Mouse (Mus musculus): ENCODE measurements around the gene 3110001I22Rik. TPM values are rescaled to one million over a fixed set of nuclear protein-coding genes. Genes with fewer than 3 reads are reported as not detected.

3110001I22Rik gene
- polyA plus RNA-seq, 1 experiment from 2014 or later: 3.0 TPM

DNA sequence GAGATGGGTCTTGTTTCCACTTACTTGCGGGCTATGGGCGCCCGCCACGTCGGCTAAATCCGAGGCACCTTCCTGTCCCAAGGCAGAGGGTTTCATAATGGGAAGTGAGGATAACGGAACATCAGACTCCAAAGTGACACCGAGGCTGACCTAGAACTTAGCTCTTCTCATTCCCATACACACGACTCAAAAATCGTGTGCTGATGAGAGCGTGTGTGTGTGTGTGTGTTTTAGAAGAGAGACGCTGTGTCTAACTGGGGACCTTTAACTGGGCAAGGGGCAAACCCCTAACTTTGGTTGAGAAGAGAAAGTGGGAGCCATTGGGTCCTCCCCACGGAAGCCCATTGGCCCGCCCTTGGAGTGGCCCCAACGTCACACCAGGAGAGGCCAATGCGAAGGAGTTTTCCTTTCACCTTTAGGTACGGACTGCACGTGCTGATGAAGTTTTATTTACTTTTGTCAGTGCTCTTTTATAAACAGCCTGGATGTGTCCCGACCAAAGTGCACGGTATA, 713 bp downstream of the 3110001I22Rik start:
- Histone ChIP-seq H3K9ac (ENCODE audit: low read length) (peak overlapping the region; percentile 93), H3K4me1 (replicated peaks; ENCODE audit: control insufficient read depth, insufficient read depth) (no peaks in the 10 kb centered on the region; the same call in 1 of the 2 replicates), H3K9me3 (ENCODE audit: control insufficient read depth, low read length) (no peaks in the 10 kb centered on the region), H3K27me3 (ENCODE audit: control insufficient read depth, insufficient read depth, low read length) (no peaks in the 10 kb centered on the region), H3K4me3 (ENCODE audit: low read depth, low read length) (peak overlapping the region; percentile 95), H3K4me2 (replicated peaks; ENCODE audit: low read depth) (peak overlapping the region; percentile 78), H3K27ac (replicated peaks) (peak overlapping the region; percentile 94), H3K36me3 (ENCODE audit: control insufficient read depth, insufficient read depth, low read length) (peaks cover 3% of the 10 kb centered on the region; the same call in 1 of the 2 replicates)
- ATAC-seq (ENCODE audit: low FRiP score, low TSS enrichment) (peak; percentile 77), DNase-seq (ENCODE audit: low spot score) (peak; percentile 87)
- WGBS: under 1% methylated on average over 20 of the region's 20 CpGs
- TF ChIP-seq CTCF (IDR thresholded peaks at IDR 0.05; ENCODE audit: low read depth) (no peak), EP300 (optimal IDR thresholded peaks at IDR 0.05) (no peak)

DNA sequence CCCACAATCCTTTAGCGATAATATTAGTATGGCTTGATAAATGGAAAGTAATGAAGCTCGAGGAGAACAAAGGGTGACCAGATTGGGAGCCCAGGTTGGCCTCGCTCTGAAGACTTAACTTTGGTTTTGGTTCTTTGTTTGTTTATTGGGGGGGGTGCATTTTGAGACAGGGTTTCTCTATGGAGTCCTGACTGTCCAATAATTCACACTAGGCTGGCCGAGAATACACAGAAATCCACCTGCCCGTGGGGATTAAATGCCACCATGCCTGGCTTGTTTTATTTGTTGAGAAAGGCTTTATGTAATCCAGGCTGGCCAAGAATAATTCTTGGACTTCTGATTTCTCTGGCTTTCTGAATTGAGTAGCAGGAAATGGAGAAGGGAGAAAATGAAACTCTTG, 1.4 kb downstream of the 3110001I22Rik start:
- H3K36me3 ChIP-seq (ENCODE audit: control insufficient read depth, insufficient read depth, low read length): peaks cover 3% of the 10 kb centered on the region; the same call in 1 of the 2 replicates
- H3K4me1 ChIP-seq (replicated peaks; ENCODE audit: control insufficient read depth, insufficient read depth): no peaks in the 10 kb centered on the region; the same call in 1 of the 2 replicates
- no peak for TF ChIP-seq CTCF (IDR thresholded peaks at IDR 0.05; ENCODE audit: low read depth)
- TF ChIP-seq EP300 (optimal IDR thresholded peaks at IDR 0.05): no peak
- H3K4me2 ChIP-seq (replicated peaks; ENCODE audit: low read depth): peak overlapping the region; percentile 78
- DNase-seq (ENCODE audit: low spot score) (no peak), ATAC-seq (ENCODE audit: low FRiP score, low TSS enrichment) (no peak)
- no peak overlapping the region for H3K27ac ChIP-seq (replicated peaks)
- H3K9ac ChIP-seq (ENCODE audit: low read length): no peak overlapping the region
- 70% methylated on average over 5 of the region's 5 CpGs for WGBS
- no peaks in the 10 kb centered on the region for H3K9me3 ChIP-seq (ENCODE audit: control insufficient read depth, low read length)
- no peak overlapping the region for H3K4me3 ChIP-seq (ENCODE audit: low read depth, low read length)
- no peaks in the 10 kb centered on the region for H3K27me3 ChIP-seq (ENCODE audit: control insufficient read depth, insufficient read depth, low read length)

DNA sequence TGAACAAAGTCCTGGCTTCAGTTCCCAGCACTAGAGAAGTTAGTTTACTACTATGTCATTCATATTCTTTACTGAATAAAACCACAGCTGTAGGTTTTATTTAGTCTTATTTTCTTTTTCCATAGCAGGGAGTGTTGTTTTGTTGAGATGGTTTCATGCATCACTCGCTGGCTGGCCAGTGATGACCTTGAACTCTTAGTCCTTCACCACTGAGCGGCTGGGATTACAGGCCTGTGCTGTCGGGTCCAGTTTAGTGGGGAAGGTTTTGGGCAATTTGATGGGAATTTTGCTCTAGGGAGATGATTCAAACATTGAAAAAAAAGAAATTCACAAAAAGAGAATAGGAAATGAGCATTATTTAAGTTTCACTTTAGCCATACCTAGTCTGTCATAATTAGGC, 2.8 kb downstream of the 3110001I22Rik start:
- no peak for DNase-seq (ENCODE audit: low spot score)
- Histone ChIP-seq H3K4me2 (replicated peaks; ENCODE audit: low read depth) (no peak overlapping the region), H3K4me3 (ENCODE audit: low read depth, low read length) (no peak overlapping the region), H3K9ac (ENCODE audit: low read length) (no peak overlapping the region), H3K27me3 (ENCODE audit: control insufficient read depth, insufficient read depth, low read length) (no peaks in the 10 kb centered on the region), H3K36me3 (ENCODE audit: control insufficient read depth, insufficient read depth, low read length) (peaks cover 3% of the 10 kb centered on the region; the same call in 1 of the 2 replicates), H3K9me3 (ENCODE audit: control insufficient read depth, low read length) (no peaks in the 10 kb centered on the region), H3K27ac (replicated peaks) (no peak overlapping the region), H3K4me1 (replicated peaks; ENCODE audit: control insufficient read depth, insufficient read depth) (no peaks in the 10 kb centered on the region; the same call in 1 of the 2 replicates)
- no peak for ATAC-seq (ENCODE audit: low FRiP score, low TSS enrichment)
- TF ChIP-seq EP300 (optimal IDR thresholded peaks at IDR 0.05) (no peak), CTCF (IDR thresholded peaks at IDR 0.05; ENCODE audit: low read depth) (no peak)
- WGBS: 90% methylated on average over 3 of the region's 3 CpGs

DNA sequence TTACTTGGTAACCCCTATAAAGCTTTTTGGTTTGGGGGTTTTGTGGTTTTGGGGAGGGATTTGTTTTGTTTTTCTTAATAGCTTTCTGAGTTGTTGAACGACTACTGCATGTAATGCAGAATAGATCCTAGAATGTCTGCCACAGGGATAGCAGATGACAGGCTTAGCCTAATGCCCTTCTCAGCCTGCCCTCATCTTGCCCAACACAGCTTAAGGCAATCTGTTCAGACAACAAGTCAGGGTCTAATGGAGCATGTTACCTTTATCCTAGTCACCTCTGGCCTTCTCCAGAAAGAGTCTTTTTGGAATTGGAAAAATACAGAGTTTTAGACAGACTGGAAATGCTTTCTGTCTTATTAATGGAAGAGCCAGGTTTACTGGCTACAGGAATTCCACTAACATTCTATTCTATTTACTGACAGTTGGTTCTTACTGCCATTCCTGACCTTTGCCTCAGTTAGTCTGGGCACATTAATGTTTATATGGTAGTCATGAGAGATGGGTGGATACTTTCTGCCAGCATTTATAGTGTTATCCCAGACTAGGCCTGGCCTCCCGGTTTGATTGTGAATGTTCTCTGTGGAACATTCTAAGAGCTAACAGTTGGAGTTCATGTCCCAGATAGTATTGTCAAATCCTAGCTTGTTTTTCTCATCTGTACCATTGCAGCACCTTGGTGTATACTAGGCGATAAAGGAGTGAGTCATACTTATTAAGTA, 7.0 kb downstream of the 3110001I22Rik start:
- Histone ChIP-seq H3K4me3 (ENCODE audit: low read depth, low read length) (no peak overlapping the region), H3K4me2 (replicated peaks; ENCODE audit: low read depth) (no peak overlapping the region), H3K9me3 (ENCODE audit: control insufficient read depth, low read length) (no peaks in the 10 kb centered on the region), H3K27me3 (ENCODE audit: control insufficient read depth, insufficient read depth, low read length) (no peaks in the 10 kb centered on the region), H3K4me1 (replicated peaks; ENCODE audit: control insufficient read depth, insufficient read depth) (no peaks in the 10 kb centered on the region), H3K9ac (ENCODE audit: low read length) (no peak overlapping the region), H3K27ac (replicated peaks) (no peak overlapping the region), H3K36me3 (ENCODE audit: control insufficient read depth, insufficient read depth, low read length) (peaks cover 3% of the 10 kb centered on the region; the same call in 1 of the 2 replicates)
- peak; percentile 66; the same call in 1 of the 2 replicates for ATAC-seq (ENCODE audit: low FRiP score, low TSS enrichment)
- DNase-seq (ENCODE audit: low spot score): no peak
- TF ChIP-seq EP300 (optimal IDR thresholded peaks at IDR 0.05): no peak
- no peak for TF ChIP-seq CTCF (IDR thresholded peaks at IDR 0.05; ENCODE audit: low read depth)
- 80% methylated on average over 3 of the region's 3 CpGs for WGBS

DNA sequence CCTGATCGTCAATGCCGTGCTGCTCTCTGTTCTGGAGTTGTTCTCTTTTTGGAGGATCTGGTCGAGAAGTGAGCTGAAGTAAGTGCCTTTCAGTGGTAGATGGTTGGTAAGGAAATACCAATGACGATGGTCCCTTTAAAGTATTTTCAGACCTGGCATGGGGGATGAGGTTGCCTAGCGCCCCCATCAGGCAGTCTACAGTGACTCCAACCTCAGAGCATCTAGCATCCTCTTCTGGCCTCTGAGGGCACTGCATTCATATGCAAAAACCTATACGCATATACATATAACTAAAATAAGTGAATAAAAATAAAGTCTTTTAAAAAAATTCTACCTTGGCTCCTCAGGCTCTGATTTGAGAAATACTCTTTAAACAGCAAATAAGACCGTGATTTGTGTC, 27.3 kb downstream of the 3110001I22Rik start:
- ATAC-seq (ENCODE audit: low FRiP score, low TSS enrichment) (no peak), DNase-seq (ENCODE audit: low spot score) (no peak)
- Histone ChIP-seq H3K4me2 (replicated peaks; ENCODE audit: low read depth) (no peak overlapping the region), H3K4me3 (ENCODE audit: low read depth, low read length) (no peak overlapping the region), H3K4me1 (replicated peaks; ENCODE audit: control insufficient read depth, insufficient read depth) (no peaks in the 10 kb centered on the region), H3K36me3 (ENCODE audit: control insufficient read depth, insufficient read depth, low read length) (peaks cover 20% of the 10 kb centered on the region), H3K27ac (replicated peaks) (no peak overlapping the region), H3K9ac (ENCODE audit: low read length) (no peak overlapping the region), H3K9me3 (ENCODE audit: control insufficient read depth, low read length) (no peaks in the 10 kb centered on the region), H3K27me3 (ENCODE audit: control insufficient read depth, insufficient read depth, low read length) (no peaks in the 10 kb centered on the region)
- no peak for TF ChIP-seq EP300 (optimal IDR thresholded peaks at IDR 0.05)
- peak; percentile 62 for TF ChIP-seq CTCF (IDR thresholded peaks at IDR 0.05; ENCODE audit: low read depth)
- WGBS: 91% methylated on average over 7 of the region's 7 CpGs

DNA sequence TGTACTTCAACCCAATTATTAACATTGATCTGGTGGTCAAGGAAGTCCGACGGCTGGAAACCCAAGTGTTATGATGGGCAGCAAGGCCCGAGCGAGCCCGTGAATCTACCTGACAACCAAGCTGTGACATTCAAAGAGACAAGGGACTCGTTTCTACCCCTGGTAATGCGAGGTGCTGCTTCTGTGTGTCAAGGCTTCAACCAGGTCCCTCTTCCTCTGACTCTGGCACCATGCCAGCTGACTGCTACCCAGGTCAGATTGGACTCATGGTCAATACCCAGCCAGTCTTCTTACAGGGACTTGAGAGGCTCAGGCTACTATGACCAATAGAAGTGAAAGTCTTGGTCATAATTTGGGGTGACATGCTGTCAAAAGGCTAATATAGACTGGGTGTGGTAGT, 30.5 kb downstream of the 3110001I22Rik start:
- H3K36me3 ChIP-seq (ENCODE audit: control insufficient read depth, insufficient read depth, low read length): peaks cover 16% of the 10 kb centered on the region
- no peak overlapping the region for H3K27ac ChIP-seq (replicated peaks)
- H3K27me3 ChIP-seq (ENCODE audit: control insufficient read depth, insufficient read depth, low read length): no peaks in the 10 kb centered on the region
- no peak overlapping the region for H3K4me3 ChIP-seq (ENCODE audit: low read depth, low read length)
- DNase-seq (ENCODE audit: low spot score) (no peak), ATAC-seq (ENCODE audit: low FRiP score, low TSS enrichment) (no peak)
- WGBS: 94% methylated on average over 7 of the region's 7 CpGs
- no peaks in the 10 kb centered on the region for H3K4me1 ChIP-seq (replicated peaks; ENCODE audit: control insufficient read depth, insufficient read depth)
- H3K4me2 ChIP-seq (replicated peaks; ENCODE audit: low read depth): no peak overlapping the region
- no peaks in the 10 kb centered on the region for H3K9me3 ChIP-seq (ENCODE audit: control insufficient read depth, low read length)
- no peak overlapping the region for H3K9ac ChIP-seq (ENCODE audit: low read length)
- TF ChIP-seq CTCF (IDR thresholded peaks at IDR 0.05; ENCODE audit: low read depth): no peak
- no peak for TF ChIP-seq EP300 (optimal IDR thresholded peaks at IDR 0.05)

Measured in stomach, postnatal 0 days (tissue).